Mouse (Mus musculus): ENCODE data around the gene Arl2bp. TPM values are rescaled to one million over a fixed set of nuclear protein-coding genes. Genes with fewer than 3 reads are reported as not detected.

Arl2bp gene
- polyA plus RNA-seq, 1 experiment from 2014 or later, result 95.5 TPM

DNA sequence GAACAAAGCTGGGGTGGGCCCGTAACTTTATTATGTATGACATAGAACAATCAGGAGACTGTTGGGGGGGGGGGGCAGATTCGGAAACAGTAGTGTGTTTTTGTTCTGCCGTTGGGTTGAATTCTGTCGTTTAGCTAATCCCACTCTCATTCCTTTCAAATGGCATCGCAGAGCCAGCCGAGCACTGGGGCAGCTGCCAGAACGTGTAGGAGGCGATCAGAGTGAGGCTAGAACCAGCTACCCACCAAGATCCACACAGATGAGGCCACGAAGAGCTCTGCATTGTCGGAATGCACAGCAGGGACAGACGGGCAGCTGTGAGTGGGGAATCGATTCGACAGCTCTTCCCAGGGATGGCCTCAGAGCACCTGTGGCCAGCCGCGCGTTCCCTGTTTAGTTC is 33.0 kb downstream of the Arl2bp start:
- Histone ChIP-seq H3K36me3 (ENCODE audit: control insufficient read depth, insufficient read depth, low read length) (no peaks in the 10 kb centered on the region), H3K4me3 (ENCODE audit: low read depth, low read length) (no peak overlapping the region), H3K9ac (ENCODE audit: low read length) (no peak overlapping the region), H3K9me3 (ENCODE audit: control insufficient read depth, low read length) (no peaks in the 10 kb centered on the region), H3K27me3 (ENCODE audit: control insufficient read depth, insufficient read depth, low read length) (peaks cover 33% of the 10 kb centered on the region), H3K27ac (ENCODE audit: low read depth, low read length) (no peak overlapping the region), H3K4me1 (ENCODE audit: control insufficient read depth, insufficient read depth, low read length) (no peaks in the 10 kb centered on the region), H3K4me2 (ENCODE audit: low read depth) (no peak overlapping the region)
- 73% methylated on average over 16 of the region's 16 CpGs for WGBS
- no peak for DNase-seq (ENCODE audit: low spot score)
- ATAC-seq (ENCODE audit: insufficient read depth, low FRiP score, low TSS enrichment), result no peak

DNA sequence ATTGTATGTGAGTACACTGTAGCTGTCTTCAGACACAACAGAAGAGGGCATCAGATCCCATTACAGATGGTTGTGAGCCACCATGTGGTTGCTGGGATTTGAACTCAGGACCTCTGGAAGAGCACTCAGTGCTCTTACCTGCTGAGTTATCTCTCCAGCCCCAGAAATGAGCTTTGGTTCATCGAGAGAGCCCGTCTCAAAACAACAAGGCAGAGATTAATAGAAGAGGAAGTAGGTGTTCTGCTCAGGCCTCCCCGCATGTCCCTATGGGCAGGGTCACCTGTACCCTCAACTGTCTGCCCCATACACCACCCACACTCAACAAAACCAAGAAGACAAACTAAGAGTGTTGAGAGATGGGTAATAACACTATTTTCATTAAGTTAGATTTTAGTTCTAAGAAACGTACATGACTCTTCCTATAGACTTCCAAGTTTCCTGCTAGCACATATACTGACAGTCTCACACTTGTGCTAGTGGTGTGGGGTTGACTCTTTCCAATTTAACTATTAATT is 34.1 kb downstream of the Arl2bp start:
- H3K27ac ChIP-seq (ENCODE audit: low read depth, low read length), result no peak overlapping the region
- no peak overlapping the region for H3K9ac ChIP-seq (ENCODE audit: low read length)
- H3K27me3 ChIP-seq (ENCODE audit: control insufficient read depth, insufficient read depth, low read length), result peaks cover 22% of the 10 kb centered on the region
- no peaks in the 10 kb centered on the region for H3K9me3 ChIP-seq (ENCODE audit: control insufficient read depth, low read length)
- H3K4me2 ChIP-seq (ENCODE audit: low read depth), result no peak overlapping the region
- no peaks in the 10 kb centered on the region for H3K36me3 ChIP-seq (ENCODE audit: control insufficient read depth, insufficient read depth, low read length)
- 92% methylated on average over 4 of the region's 4 CpGs for WGBS
- no peaks in the 10 kb centered on the region for H3K4me1 ChIP-seq (ENCODE audit: control insufficient read depth, insufficient read depth, low read length)
- H3K4me3 ChIP-seq (ENCODE audit: low read depth, low read length), result no peak overlapping the region
- ATAC-seq (ENCODE audit: insufficient read depth, low FRiP score, low TSS enrichment) (no peak), DNase-seq (ENCODE audit: low spot score) (no peak)

DNA sequence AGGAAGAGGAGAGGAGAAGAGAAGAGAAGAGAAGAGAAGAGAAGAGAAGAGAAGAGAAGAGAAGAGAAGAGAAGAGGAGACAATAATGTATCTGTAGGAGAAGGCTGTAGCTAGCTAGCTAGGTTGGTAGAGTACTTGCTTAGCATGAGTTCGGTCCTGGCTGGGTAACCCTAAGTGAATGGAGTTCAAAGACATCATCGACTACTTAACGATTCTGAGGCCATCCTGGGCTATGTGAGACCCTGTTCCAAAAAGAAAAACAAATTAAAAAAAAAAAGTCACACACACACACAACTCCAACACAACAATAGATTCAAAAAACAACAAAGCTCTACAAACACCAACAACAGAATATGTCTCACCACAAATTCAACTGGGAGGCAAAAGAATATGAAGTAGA is 35.8 kb downstream of the Arl2bp start:
- ATAC-seq (ENCODE audit: insufficient read depth, low FRiP score, low TSS enrichment), result no peak
- Histone ChIP-seq H3K4me3 (ENCODE audit: low read depth, low read length) (no peak overlapping the region), H3K36me3 (ENCODE audit: control insufficient read depth, insufficient read depth, low read length) (no peaks in the 10 kb centered on the region), H3K4me1 (ENCODE audit: control insufficient read depth, insufficient read depth, low read length) (no peaks in the 10 kb centered on the region), H3K9ac (ENCODE audit: low read length) (no peak overlapping the region), H3K27me3 (ENCODE audit: control insufficient read depth, insufficient read depth, low read length) (peaks cover 6% of the 10 kb centered on the region), H3K4me2 (ENCODE audit: low read depth) (no peak overlapping the region), H3K27ac (ENCODE audit: low read depth, low read length) (no peak overlapping the region), H3K9me3 (ENCODE audit: control insufficient read depth, low read length) (no peaks in the 10 kb centered on the region)
- 77% methylated on average over 3 of the region's 3 CpGs for WGBS
- DNase-seq (ENCODE audit: low spot score), result no peak

DNA sequence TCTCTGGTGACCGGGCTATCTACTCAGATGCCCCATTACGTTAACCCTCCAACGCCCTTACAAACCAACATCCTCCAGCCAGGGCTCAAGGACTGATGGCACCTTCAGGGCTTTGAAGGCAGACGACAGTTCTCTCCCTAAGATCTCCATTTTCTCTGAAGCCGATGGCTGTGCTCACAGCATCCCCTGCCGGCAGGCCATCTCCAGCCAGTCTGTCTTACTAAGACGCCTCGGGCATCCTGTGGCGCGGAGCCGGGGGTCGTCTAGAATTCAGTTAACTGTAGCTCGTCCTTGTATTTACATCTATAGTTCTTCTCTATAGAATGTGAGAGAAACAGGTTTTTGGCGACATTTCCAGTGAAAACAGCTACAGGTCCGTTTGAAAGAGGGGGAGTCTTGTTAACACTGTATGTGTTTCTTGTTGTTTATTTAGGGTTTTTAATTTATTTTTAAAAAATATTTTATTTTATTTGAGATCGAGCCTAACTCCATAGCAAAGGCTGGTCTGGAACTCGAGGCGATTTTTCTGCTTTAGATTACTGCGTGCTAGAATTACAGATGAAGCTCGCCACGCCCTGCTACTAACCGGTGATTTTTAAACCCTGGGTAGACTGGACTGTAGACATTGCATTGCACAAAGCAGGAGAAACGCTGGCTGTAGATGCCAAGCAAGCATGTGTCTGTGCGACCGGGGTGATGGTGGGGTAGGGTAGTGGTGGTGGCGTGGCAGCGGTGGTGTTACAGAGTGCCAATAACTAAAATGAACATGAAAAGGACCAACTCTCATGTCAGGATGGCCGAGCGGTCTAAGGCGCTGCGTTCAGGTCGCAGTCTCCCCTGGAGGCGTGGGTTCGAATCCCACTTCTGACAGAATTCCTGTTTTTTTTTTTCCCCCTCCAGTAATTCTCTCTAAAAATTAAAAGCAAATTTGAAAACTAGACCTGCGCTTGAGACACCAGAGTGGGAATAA is 36.7 kb downstream of the Arl2bp start:
- H3K4me2 ChIP-seq (ENCODE audit: low read depth), result peak overlapping the region; percentile 30
- 0 out of 2 replicates have a peak overlapping the region, but pooled peaks have one; percentile 8 for H3K9ac ChIP-seq (ENCODE audit: low read length)
- 1% methylated on average over 35 of the region's 35 CpGs for WGBS
- DNase-seq (ENCODE audit: low spot score) (peak; percentile 89), ATAC-seq (ENCODE audit: insufficient read depth, low FRiP score, low TSS enrichment) (peak; percentile 88)
- peak overlapping the region; percentile 42 for H3K4me3 ChIP-seq (ENCODE audit: low read depth, low read length)
- H3K9me3 ChIP-seq (ENCODE audit: control insufficient read depth, low read length), result no peaks in the 10 kb centered on the region
- no peak overlapping the region for H3K27ac ChIP-seq (ENCODE audit: low read depth, low read length)
- H3K27me3 ChIP-seq (ENCODE audit: control insufficient read depth, insufficient read depth, low read length), result no peaks in the 10 kb centered on the region
- H3K36me3 ChIP-seq (ENCODE audit: control insufficient read depth, insufficient read depth, low read length), result no peaks in the 10 kb centered on the region
- H3K4me1 ChIP-seq (ENCODE audit: control insufficient read depth, insufficient read depth, low read length), result no peaks in the 10 kb centered on the region

- Histone ChIP-seq H3K27ac (ENCODE audit: low read depth, low read length) (no peak overlapping the region), H3K4me3 (ENCODE audit: low read depth, low read length) (peak overlapping the region; percentile 42), H3K9ac (ENCODE audit: low read length) (peak overlapping the region; percentile 26), H3K36me3 (ENCODE audit: control insufficient read depth, insufficient read depth, low read length) (no peaks in the 10 kb centered on the region), H3K9me3 (ENCODE audit: control insufficient read depth, low read length) (no peaks in the 10 kb centered on the region), H3K4me1 (ENCODE audit: control insufficient read depth, insufficient read depth, low read length) (no peaks in the 10 kb centered on the region), H3K27me3 (ENCODE audit: control insufficient read depth, insufficient read depth, low read length) (no peaks in the 10 kb centered on the region), H3K4me2 (ENCODE audit: low read depth) (peak overlapping the region; percentile 32)
- peak; percentile 89 for ATAC-seq (ENCODE audit: insufficient read depth, low FRiP score, low TSS enrichment)
- under 1% methylated on average over 35 of the region's 35 CpGs for WGBS
- peak; percentile 99 for DNase-seq (ENCODE audit: low spot score)
Measured at GRCm38 (mm10) chr8:94703972-94704668, 37.7 kb downstream of the Arl2bp start.

GRCm38 (mm10) chr8:94704669-94704984 is 38.2 kb downstream of the Arl2bp start:
- Histone ChIP-seq H3K4me1 (ENCODE audit: control insufficient read depth, insufficient read depth, low read length) (no peaks in the 10 kb centered on the region), H3K27me3 (ENCODE audit: control insufficient read depth, insufficient read depth, low read length) (no peaks in the 10 kb centered on the region), H3K27ac (ENCODE audit: low read depth, low read length) (no peak overlapping the region), H3K4me3 (ENCODE audit: low read depth, low read length) (peak overlapping the region; percentile 32), H3K4me2 (ENCODE audit: low read depth) (peak overlapping the region; percentile 32), H3K9me3 (ENCODE audit: control insufficient read depth, low read length) (no peaks in the 10 kb centered on the region), H3K36me3 (ENCODE audit: control insufficient read depth, insufficient read depth, low read length) (no peaks in the 10 kb centered on the region), H3K9ac (ENCODE audit: low read length) (peak overlapping the region; percentile 26)
- ATAC-seq (ENCODE audit: insufficient read depth, low FRiP score, low TSS enrichment) (no peak), DNase-seq (ENCODE audit: low spot score) (no peak)
- WGBS, result 19% methylated on average over 9 of the region's 9 CpGs

DNA sequence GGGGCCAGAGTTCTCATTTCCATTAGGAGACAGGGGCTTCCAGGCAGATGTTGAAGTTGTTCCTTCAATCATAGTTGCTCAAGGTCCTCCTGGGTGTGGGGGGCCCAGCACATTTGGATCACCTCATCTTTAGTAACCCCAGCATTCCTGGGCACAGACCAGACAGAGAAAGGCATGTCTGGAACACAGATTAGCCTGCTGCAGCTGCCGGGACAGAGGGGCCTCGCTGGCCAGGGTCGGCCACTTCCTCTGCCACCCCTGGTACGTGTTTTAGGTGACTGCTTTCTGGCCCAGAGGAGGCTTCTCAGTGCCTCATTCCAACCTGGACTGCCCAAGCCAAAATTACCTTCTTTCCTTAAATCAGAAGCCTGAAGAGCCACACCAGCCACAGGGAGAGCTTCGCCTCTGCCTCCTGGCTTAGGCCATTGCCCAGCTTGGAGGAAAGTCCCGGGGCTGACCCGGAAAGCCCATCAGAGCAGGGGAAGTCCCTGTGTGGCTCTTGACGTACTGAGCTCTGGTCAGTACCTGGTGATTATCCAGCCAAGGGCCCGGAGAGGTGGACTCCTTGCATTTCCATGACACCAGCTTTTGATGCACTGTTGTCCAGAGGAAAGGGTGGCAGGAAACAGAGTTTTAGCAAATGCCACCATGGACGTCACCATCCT is 39.3 kb downstream of the Arl2bp start:
- H3K27me3 ChIP-seq (ENCODE audit: control insufficient read depth, insufficient read depth, low read length), result no peaks in the 10 kb centered on the region
- no peak overlapping the region for H3K27ac ChIP-seq (ENCODE audit: low read depth, low read length)
- H3K36me3 ChIP-seq (ENCODE audit: control insufficient read depth, insufficient read depth, low read length), result no peaks in the 10 kb centered on the region
- H3K9ac ChIP-seq (ENCODE audit: low read length), result no peak overlapping the region
- no peak overlapping the region for H3K4me3 ChIP-seq (ENCODE audit: low read depth, low read length)
- 84% methylated on average over 10 of the region's 10 CpGs for WGBS
- no peak overlapping the region for H3K4me2 ChIP-seq (ENCODE audit: low read depth)
- H3K4me1 ChIP-seq (ENCODE audit: control insufficient read depth, insufficient read depth, low read length), result no peaks in the 10 kb centered on the region
- no peaks in the 10 kb centered on the region for H3K9me3 ChIP-seq (ENCODE audit: control insufficient read depth, low read length)
- ATAC-seq (ENCODE audit: insufficient read depth, low FRiP score, low TSS enrichment), result no peak
- no peak for DNase-seq (ENCODE audit: low spot score)

DNA sequence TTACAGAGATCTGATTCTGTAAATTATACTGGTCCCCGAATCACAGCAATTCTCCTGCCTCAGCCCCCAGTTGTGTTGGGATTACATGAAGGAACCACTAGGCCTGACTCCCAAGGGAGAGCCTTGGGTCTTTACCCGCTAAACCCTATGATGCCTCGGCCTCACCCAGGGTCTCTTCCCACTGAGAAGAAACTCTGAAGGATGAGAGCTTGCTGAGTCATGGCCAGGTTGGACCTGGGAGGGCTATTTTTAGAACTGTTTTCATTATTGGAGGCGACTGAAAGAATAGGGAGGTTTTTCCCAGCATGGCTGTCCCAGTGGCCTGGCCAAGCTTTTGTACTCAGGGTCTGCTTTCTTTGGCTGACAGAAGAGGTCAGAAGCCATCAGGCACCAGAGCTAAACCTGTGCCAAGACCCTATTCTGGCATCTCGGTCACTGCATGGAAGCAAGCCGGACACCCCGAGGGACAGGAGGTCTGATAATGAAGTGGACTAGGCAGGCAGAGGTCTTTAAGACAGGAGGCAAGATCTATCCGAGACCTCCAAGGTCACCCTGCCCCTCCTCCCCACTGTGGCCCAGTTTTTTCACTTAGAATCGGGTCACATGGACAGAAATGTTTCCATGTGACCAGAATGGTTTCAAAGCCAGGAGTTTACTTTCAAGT is 40.5 kb downstream of the Arl2bp start:
- 82% methylated on average over 9 of the region's 9 CpGs for WGBS
- no peaks in the 10 kb centered on the region for H3K4me1 ChIP-seq (ENCODE audit: control insufficient read depth, insufficient read depth, low read length)

More for the DNA sequence above, 40.5 kb downstream of the Arl2bp start:
- H3K36me3 ChIP-seq (ENCODE audit: control insufficient read depth, insufficient read depth, low read length), result no peaks in the 10 kb centered on the region
- H3K4me3 ChIP-seq (ENCODE audit: low read depth, low read length), result no peak overlapping the region
- no peak overlapping the region for H3K27ac ChIP-seq (ENCODE audit: low read depth, low read length)
- DNase-seq (ENCODE audit: low spot score) (no peak), ATAC-seq (ENCODE audit: insufficient read depth, low FRiP score, low TSS enrichment) (no peak)
- H3K27me3 ChIP-seq (ENCODE audit: control insufficient read depth, insufficient read depth, low read length), result no peaks in the 10 kb centered on the region
- no peak overlapping the region for H3K9ac ChIP-seq (ENCODE audit: low read length)
- no peaks in the 10 kb centered on the region for H3K9me3 ChIP-seq (ENCODE audit: control insufficient read depth, low read length)
- no peak overlapping the region for H3K4me2 ChIP-seq (ENCODE audit: low read depth)
